Mouse (Mus musculus) brown adipose tissue, adult 24 weeks (tissue): ENCODE data around the gene Lamb1. TPM values are rescaled to one million over a fixed set of nuclear protein-coding genes. Genes with fewer than 3 reads are reported as not detected.

ENCODE experiments used
- H3K27ac ChIP-seq: fragments of 200-500 bp; replicated peaks from 2 replicates; pipeline ENCODE4 v1.5.1; 2012; ENCODE audit warnings: low read depth, mild to moderate bottlenecking, low read length
- H3K4me1 ChIP-seq: fragments of 200-500 bp; 2 replicates; pipeline ENCODE4 v1.6.1; 2012; ENCODE audit warnings: low read length, mixed read lengths; ENCODE audit not compliant: control insufficient read depth, insufficient read depth, insufficient read length
- H3K4me3 ChIP-seq: fragments of 200-500 bp; 2 replicates; pipeline ENCODE4 v1.5.1; 2012; ENCODE audit warnings: low read depth, mild to moderate bottlenecking, low read length, moderate library complexity; ENCODE audit not compliant: insufficient read depth
- polyA plus RNA-seq: library from polyadenylated mRNA; stranded (reverse); fragments of >200 nt; gene quantifications from 2 replicates; pipeline ENCODE4 v1.2.4, GENCODE M21; 2012; ENCODE audit not compliant: missing spikeins, insufficient read depth, insufficient read length

The Lamb1 gene
- polyA plus RNA-seq, 1 experiment: 41.1 TPM

- no peak overlapping the region for H3K4me3 ChIP-seq
- 0 out of 2 replicates have a peak, but pooled peaks cover 2% of the 10 kb centered on the region for H3K4me1 ChIP-seq
- H3K27ac ChIP-seq: no peak overlapping the region
These were observed 24.0 kb downstream of the Lamb1 start for GRCm38 (mm10) chr12:31289046-31289445.

- no peak overlapping the region for H3K27ac ChIP-seq
- H3K4me1 ChIP-seq: peaks cover 4% of the 10 kb centered on the region; the same call in 1 of the 2 replicates
- H3K4me3 ChIP-seq: no peak overlapping the region
These were observed 25.9 kb downstream of the Lamb1 start for GRCm38 (mm10) chr12:31290951-31291350.

- Histone ChIP-seq H3K27ac (no peak overlapping the region), H3K4me3 (no peak overlapping the region), H3K4me1 (peaks cover 4% of the 10 kb centered on the region; the same call in 1 of the 2 replicates)
These were observed 28.5 kb downstream of the Lamb1 start for GRCm38 (mm10) chr12:31293361-31294142.

GRCm38 (mm10) chr12:31294526-31294925, 29.5 kb downstream of the Lamb1 start:
- peaks cover 4% of the 10 kb centered on the region; the same call in 1 of the 2 replicates for H3K4me1 ChIP-seq
- H3K4me3 ChIP-seq: no peak overlapping the region
- H3K27ac ChIP-seq: no peak overlapping the region

GRCm38 (mm10) chr12:31294996-31295395, 30.0 kb downstream of the Lamb1 start:
- Histone ChIP-seq H3K4me3 (no peak overlapping the region), H3K27ac (no peak overlapping the region), H3K4me1 (peaks cover 4% of the 10 kb centered on the region; the same call in 1 of the 2 replicates)

GRCm38 (mm10) chr12:31295505-31295904, 30.5 kb downstream of the Lamb1 start:
- no peak overlapping the region for H3K27ac ChIP-seq
- peaks cover 4% of the 10 kb centered on the region; the same call in 1 of the 2 replicates for H3K4me1 ChIP-seq
- H3K4me3 ChIP-seq: no peak overlapping the region

GRCm38 (mm10) chr12:31296097-31296496, 31.1 kb downstream of the Lamb1 start:
- no peak overlapping the region for H3K27ac ChIP-seq
- H3K4me1 ChIP-seq: peaks cover 2% of the 10 kb centered on the region; the same call in 1 of the 2 replicates
- no peak overlapping the region for H3K4me3 ChIP-seq

GRCm38 (mm10) chr12:31298122-31298521, 33.1 kb downstream of the Lamb1 start:
- no peak overlapping the region for H3K4me3 ChIP-seq
- no peak overlapping the region for H3K27ac ChIP-seq
- H3K4me1 ChIP-seq: peaks cover 6% of the 10 kb centered on the region

- no peak overlapping the region for H3K4me3 ChIP-seq
- peaks cover 6% of the 10 kb centered on the region for H3K4me1 ChIP-seq
- no peak overlapping the region for H3K27ac ChIP-seq
These were observed 33.5 kb downstream of the Lamb1 start for GRCm38 (mm10) chr12:31298530-31298929.

- peaks cover 6% of the 10 kb centered on the region for H3K4me1 ChIP-seq
- 0 out of 2 replicates have a peak overlapping the region, but pooled peaks have one; percentile 28 for H3K27ac ChIP-seq
- no peak overlapping the region for H3K4me3 ChIP-seq
These were observed 34.1 kb downstream of the Lamb1 start for GRCm38 (mm10) chr12:31299126-31299525.

GRCm38 (mm10) chr12:31299676-31300197, 34.7 kb downstream of the Lamb1 start:
- no peak overlapping the region for H3K4me3 ChIP-seq
- H3K4me1 ChIP-seq: peaks cover 5% of the 10 kb centered on the region
- peak overlapping the region; percentile 28 for H3K27ac ChIP-seq

- Histone ChIP-seq H3K4me1 (peaks cover 4% of the 10 kb centered on the region; the same call in 1 of the 2 replicates), H3K4me3 (no peak overlapping the region), H3K27ac (peak overlapping the region; percentile 28; the same call in 1 of the 2 replicates)
These were observed 35.2 kb downstream of the Lamb1 start for GRCm38 (mm10) chr12:31300276-31300675.

GRCm38 (mm10) chr12:31302266-31302665, 37.2 kb downstream of the Lamb1 start:
- Histone ChIP-seq H3K4me1 (peaks cover 12% of the 10 kb centered on the region), H3K4me3 (no peak overlapping the region), H3K27ac (no peak overlapping the region; the same call in 1 of the 2 replicates)

- Histone ChIP-seq H3K4me3 (no peak overlapping the region), H3K27ac (peak overlapping the region; percentile 65), H3K4me1 (peaks cover 12% of the 10 kb centered on the region)
These were observed 37.9 kb downstream of the Lamb1 start for GRCm38 (mm10) chr12:31302766-31303511.

- Histone ChIP-seq H3K4me1 (peaks cover 12% of the 10 kb centered on the region), H3K4me3 (no peak overlapping the region), H3K27ac (peak overlapping the region; percentile 70)
These were observed 41.1 kb downstream of the Lamb1 start for GRCm38 (mm10) chr12:31306075-31306675.
